Mouse (Mus musculus): ENCODE data around the gene Cyp3a13.
A peak's percentile ranks its signal among the peaks of the same experiment; 100 is the strongest.

DNA sequence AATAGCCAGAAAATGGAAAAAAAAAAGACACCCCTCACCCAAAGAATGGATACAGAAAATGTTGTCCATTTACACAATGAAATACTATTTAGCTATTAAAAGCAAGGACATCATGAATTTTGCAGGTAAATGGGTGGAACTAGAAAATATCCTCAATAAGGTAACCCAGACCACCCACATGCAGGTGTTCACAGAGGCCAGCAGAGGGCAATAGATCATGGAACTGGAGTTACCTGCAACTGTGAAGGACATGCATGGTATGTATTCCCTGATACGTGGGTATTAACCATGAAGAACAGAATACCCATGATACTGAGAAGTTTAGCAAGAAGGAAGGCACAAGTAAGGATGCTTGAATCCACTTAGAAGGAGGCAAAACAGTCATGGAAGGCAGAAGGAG, 28.5 kb downstream of the Cyp3a13 start:
- TF ChIP-seq CTCF (IDR thresholded peaks at IDR 0.05) (peak; percentile 30; the same call in 1 of the 2 replicates), POLR2A (IDR thresholded peaks at IDR 0.05; ENCODE audit: insufficient read depth, low read depth, low read length) (no peak)
